Mouse (Mus musculus): Measurements from ENCODE around the gene Rgr. TPM values are rescaled to one million over a fixed set of nuclear protein-coding genes. Genes with fewer than 3 reads are reported as not detected.

Rgr gene
- polyA plus RNA-seq, 1 experiment from 2014 or later: not detected

DNA sequence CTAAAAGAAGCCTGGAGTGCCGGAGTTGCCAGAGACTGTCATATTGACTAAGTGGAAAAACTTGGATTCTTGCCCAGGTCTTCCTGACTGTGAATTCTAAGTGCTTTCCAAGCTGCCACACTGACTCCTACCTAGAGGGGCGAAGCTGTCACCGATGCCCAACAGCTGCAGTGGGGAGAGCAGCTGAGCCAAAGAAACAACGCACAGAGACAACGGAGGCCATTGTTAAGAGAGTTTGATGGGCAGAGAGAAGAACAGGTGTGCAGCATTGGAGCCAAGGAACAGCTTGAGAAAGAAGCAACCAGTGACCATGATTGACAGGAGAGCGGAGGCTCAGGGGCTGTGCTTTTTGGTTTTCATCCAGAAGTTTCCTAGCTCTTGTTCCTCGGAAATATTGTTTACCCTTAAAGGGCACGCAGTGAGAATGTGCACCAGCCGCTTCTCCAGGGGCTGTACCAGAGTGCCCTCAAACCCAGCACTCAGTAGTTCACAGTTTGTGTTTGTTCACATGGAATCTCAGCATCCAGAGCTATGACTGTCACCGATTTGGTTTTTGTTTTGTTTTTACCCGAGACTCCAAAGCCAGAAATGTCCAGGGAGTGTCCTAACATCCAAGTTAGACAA, 16.2 kb downstream of the Rgr start:
- Histone ChIP-seq H3K9me3 (no peaks in the 10 kb centered on the region), H3K27ac (no peak overlapping the region), H3K9ac (replicated peaks) (no peak overlapping the region), H3K4me1 (replicated peaks) (no peaks in the 10 kb centered on the region), H3K36me3 (no peaks in the 10 kb centered on the region), H3K27me3 (no peaks in the 10 kb centered on the region), H3K4me2 (no peak overlapping the region), H3K4me3 (replicated peaks) (no peak overlapping the region)
- no peak for ATAC-seq (ENCODE audit: insufficient number of reproducible peaks, insufficient read depth, low FRiP score, low TSS enrichment, low read depth)
- WGBS: 84% methylated on average over 11 of the region's 11 CpGs

DNA sequence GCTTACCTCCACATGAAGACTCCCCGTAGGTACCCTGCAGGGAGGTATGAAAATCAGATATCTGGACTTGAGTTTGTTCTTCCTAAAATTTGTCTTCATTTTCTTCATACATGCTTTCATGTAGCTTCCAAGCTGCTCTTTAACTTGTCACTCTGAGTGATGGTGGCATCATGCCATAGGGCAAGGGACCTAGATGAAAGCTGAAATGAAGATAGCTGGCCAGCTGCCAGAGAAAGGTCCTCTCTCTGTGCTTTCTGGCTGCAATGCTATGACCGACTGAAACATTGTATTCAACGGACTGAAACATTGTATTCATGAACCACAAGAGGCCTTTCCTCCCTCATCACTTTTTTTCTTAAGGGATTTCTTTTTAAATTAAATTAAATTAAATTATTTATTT, 20.2 kb downstream of the Rgr start:
- ATAC-seq (ENCODE audit: insufficient number of reproducible peaks, insufficient read depth, low FRiP score, low TSS enrichment, low read depth): no peak
- Histone ChIP-seq H3K9me3 (no peaks in the 10 kb centered on the region), H3K27me3 (no peaks in the 10 kb centered on the region), H3K27ac (no peak overlapping the region), H3K9ac (replicated peaks) (no peak overlapping the region), H3K4me2 (no peak overlapping the region), H3K4me3 (replicated peaks) (no peak overlapping the region), H3K4me1 (replicated peaks) (no peaks in the 10 kb centered on the region), H3K36me3 (no peaks in the 10 kb centered on the region)
- WGBS: 89% methylated on average over 3 of the region's 3 CpGs

DNA sequence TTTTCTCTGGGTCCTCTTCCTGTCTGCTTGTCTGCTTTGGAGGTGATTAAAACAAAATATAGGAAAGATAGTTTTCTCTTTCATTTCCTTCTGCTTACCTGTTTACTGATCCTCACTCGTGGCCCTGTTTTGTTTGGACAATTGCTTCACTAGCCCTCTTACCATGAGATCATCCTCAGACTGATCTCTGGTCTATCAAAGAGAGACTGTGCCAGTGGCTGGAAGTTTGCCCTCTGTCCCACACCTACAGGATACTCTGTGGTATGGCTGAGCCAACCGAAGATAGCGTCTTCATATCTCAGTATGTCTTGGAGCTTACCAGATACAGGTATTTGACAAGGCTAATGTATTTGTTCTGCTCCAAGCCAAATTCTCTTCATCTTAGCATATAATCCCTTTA, 20.8 kb downstream of the Rgr start:
- no peak overlapping the region for H3K4me2 ChIP-seq
- no peaks in the 10 kb centered on the region for H3K4me1 ChIP-seq (replicated peaks)
- H3K36me3 ChIP-seq: no peaks in the 10 kb centered on the region
- no peak overlapping the region for H3K4me3 ChIP-seq (replicated peaks)
- H3K9me3 ChIP-seq: no peaks in the 10 kb centered on the region
- no peak for ATAC-seq (ENCODE audit: insufficient number of reproducible peaks, insufficient read depth, low FRiP score, low TSS enrichment, low read depth)
- no peak overlapping the region for H3K27ac ChIP-seq
- no peak overlapping the region for H3K9ac ChIP-seq (replicated peaks)
- H3K27me3 ChIP-seq: no peaks in the 10 kb centered on the region
- 94% methylated on average over 3 of the region's 3 CpGs for WGBS

DNA sequence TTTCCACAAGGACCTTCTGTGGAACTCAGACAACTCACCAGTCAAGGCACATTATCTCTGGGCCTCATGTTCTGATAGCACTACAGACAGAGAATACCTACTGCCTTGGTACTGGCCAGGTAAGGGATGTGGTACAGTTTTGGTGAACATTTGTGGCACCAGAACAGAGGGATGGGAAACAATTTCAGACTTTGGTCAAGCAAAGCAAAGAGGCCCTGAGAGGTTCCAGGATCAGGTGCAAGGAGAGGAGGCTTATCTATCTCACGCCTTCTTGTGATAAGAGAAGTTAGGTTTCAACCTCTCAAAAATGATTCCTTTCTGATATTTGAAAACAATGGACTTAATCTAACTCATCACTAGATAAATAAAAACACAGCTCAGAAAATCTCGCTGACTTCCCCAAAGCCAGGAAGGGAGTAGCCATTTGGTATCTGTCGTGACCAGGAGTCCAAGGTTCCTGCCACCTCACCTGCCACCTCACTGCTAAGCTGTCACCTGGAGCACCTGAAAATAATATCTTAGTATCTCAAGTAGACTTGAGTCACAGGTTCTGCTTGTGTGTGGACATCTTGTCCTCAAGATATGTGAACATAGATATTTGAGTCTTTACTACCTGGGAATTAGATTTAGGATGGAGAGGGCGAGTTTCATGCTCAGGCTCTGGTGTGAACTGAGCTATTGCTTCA, 21.4 kb downstream of the Rgr start:
- 89% methylated on average over 4 of the region's 4 CpGs for WGBS
- H3K27me3 ChIP-seq: no peaks in the 10 kb centered on the region
- no peaks in the 10 kb centered on the region for H3K36me3 ChIP-seq
- H3K4me3 ChIP-seq (replicated peaks): no peak overlapping the region
- H3K9ac ChIP-seq (replicated peaks): no peak overlapping the region
- no peaks in the 10 kb centered on the region for H3K9me3 ChIP-seq
- no peak for ATAC-seq (ENCODE audit: insufficient number of reproducible peaks, insufficient read depth, low FRiP score, low TSS enrichment, low read depth)
- no peaks in the 10 kb centered on the region for H3K4me1 ChIP-seq (replicated peaks)
- no peak overlapping the region for H3K27ac ChIP-seq
- no peak overlapping the region for H3K4me2 ChIP-seq

DNA sequence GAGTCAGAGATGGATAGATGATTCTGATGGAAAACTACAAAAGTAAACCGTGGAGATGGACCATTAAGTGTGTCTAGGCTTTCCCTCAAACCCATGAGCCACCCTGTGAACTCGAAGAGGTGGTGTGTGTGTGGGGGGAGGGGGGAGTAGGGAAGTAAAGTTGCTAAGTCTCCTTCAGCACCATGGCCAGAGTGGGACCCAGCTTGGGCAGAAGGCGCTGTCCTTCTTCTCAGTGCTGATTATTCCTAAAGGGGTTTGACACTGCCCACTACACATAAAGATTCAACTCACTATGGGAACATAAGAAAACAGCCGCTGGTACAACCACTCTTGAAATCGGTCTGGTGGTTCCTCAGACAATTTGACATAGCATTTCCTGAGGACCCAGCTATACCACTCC, 32.9 kb downstream of the Rgr start:
- Histone ChIP-seq H3K27ac (no peak overlapping the region), H3K9ac (replicated peaks) (no peak overlapping the region), H3K4me3 (replicated peaks) (no peak overlapping the region), H3K36me3 (no peaks in the 10 kb centered on the region), H3K9me3 (0 out of 2 replicates have a peak, but pooled peaks cover 4% of the 10 kb centered on the region), H3K4me1 (replicated peaks) (no peaks in the 10 kb centered on the region), H3K4me2 (no peak overlapping the region), H3K27me3 (no peaks in the 10 kb centered on the region)
- 32% methylated on average over 5 of the region's 5 CpGs for WGBS
- ATAC-seq (ENCODE audit: insufficient number of reproducible peaks, insufficient read depth, low FRiP score, low TSS enrichment, low read depth): no peak

DNA sequence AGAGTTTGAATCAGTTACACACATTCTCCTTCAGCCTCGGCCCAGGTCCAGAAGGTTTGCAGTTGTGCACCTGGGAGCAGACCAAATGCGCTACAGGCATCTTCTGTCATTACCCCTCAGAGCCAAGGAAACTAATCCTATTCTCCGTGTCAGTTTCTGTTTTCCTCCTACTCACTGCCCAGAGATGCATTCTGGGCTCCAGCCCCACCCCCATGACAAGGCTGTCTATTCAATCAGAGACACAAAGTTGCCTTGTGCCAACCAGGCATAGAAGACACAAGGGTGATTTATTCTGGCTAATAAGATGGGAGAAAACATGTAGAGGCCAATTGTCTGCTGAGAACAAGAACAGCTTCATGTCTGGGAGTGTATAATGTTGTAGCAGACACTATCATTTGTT, 35.1 kb downstream of the Rgr start:
- Histone ChIP-seq H3K4me1 (replicated peaks) (no peaks in the 10 kb centered on the region), H3K27me3 (no peaks in the 10 kb centered on the region)

DNA sequence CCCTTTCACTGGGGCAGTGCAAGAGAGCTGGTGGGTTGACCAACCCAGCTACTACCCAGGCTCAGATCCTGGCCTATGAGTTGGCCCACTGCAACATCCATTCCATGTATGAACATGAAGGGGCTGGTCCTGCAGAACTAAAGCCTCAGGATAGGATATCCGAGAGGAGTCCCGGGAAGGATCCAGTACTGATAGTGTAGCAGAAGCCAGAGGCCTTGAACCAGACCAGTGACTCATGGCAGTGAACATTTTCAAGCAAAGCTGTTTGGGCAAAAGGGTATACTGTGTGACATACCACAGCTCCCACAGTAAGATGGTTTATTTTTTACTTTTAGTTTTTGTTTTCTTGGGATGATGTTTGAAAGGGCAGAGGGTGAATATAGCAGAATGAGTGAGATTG, 39.1 kb downstream of the Rgr start:
- H3K9me3 ChIP-seq: no peaks in the 10 kb centered on the region
- no peaks in the 10 kb centered on the region for H3K36me3 ChIP-seq
- no peak overlapping the region for H3K4me3 ChIP-seq (replicated peaks)
- H3K27ac ChIP-seq: no peak overlapping the region
- WGBS: 90% methylated on average over 2 of the region's 2 CpGs
- no peak for ATAC-seq (ENCODE audit: insufficient number of reproducible peaks, insufficient read depth, low FRiP score, low TSS enrichment, low read depth)
- no peak overlapping the region for H3K4me2 ChIP-seq
- no peaks in the 10 kb centered on the region for H3K27me3 ChIP-seq
- H3K9ac ChIP-seq (replicated peaks): no peak overlapping the region
- no peaks in the 10 kb centered on the region for H3K4me1 ChIP-seq (replicated peaks)

More for the DNA sequence above, 35.1 kb downstream of the Rgr start:
- Histone ChIP-seq H3K9ac (replicated peaks) (no peak overlapping the region), H3K4me3 (replicated peaks) (no peak overlapping the region), H3K9me3 (0 out of 2 replicates have a peak, but pooled peaks cover 4% of the 10 kb centered on the region), H3K36me3 (no peaks in the 10 kb centered on the region), H3K27ac (no peak overlapping the region), H3K4me2 (no peak overlapping the region)
- WGBS: 59% methylated on average over 3 of the region's 3 CpGs
- no peak for ATAC-seq (ENCODE audit: insufficient number of reproducible peaks, insufficient read depth, low FRiP score, low TSS enrichment, low read depth)

DNA sequence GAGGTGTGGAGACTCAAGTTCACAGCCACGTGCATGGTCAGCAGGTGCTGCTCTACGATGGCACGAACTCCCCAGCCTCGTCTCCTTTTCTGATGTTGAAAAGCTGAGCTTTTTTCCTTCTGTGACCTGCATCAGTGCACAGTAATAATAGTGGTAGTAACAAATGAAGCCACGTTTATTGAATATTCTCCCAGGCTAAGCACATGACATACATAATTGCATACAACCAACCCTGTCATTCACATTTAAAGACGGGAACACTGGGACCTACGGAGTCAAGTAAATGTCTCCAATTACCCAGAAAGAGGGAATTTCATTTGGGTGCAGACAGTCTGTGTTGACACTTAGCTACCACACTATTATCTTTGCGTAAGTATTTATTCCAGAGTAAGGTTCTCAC, 42.3 kb downstream of the Rgr start:
- no peaks in the 10 kb centered on the region for H3K36me3 ChIP-seq
- H3K27ac ChIP-seq: no peak overlapping the region
- no peak overlapping the region for H3K4me3 ChIP-seq (replicated peaks)
- no peaks in the 10 kb centered on the region for H3K9me3 ChIP-seq
- H3K9ac ChIP-seq (replicated peaks): no peak overlapping the region
- no peaks in the 10 kb centered on the region for H3K27me3 ChIP-seq
- no peaks in the 10 kb centered on the region for H3K4me1 ChIP-seq (replicated peaks)
- WGBS: 73% methylated on average over 8 of the region's 8 CpGs
- ATAC-seq (ENCODE audit: insufficient number of reproducible peaks, insufficient read depth, low FRiP score, low TSS enrichment, low read depth): no peak
- no peak overlapping the region for H3K4me2 ChIP-seq

DNA sequence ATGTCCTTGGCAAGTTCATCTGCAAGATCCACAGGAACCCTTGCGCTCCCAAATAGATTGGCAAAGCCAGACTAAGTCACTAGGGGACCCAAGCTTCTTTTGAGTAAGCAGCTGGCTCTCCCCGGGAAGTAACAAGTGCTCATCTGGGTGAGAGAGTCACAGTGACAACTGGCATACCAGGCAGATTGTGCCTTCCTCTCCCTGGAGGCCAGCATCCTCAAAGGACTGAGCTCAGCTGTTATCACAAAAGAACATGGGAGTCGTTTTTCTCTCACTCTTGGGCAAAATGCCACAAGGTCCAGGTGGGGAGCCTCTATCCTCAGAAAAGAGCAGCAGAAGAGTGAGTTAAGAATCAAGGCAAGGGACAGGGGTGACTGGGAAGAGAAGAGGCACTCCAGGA, 42.9 kb downstream of the Rgr start:
- no peaks in the 10 kb centered on the region for H3K27me3 ChIP-seq
- WGBS: 30% methylated on average over 3 of the region's 3 CpGs
- no peak overlapping the region for H3K9ac ChIP-seq (replicated peaks)
- H3K27ac ChIP-seq: no peak overlapping the region
- H3K4me3 ChIP-seq (replicated peaks): no peak overlapping the region
- H3K4me2 ChIP-seq: no peak overlapping the region
- ATAC-seq (ENCODE audit: insufficient number of reproducible peaks, insufficient read depth, low FRiP score, low TSS enrichment, low read depth): no peak
- no peaks in the 10 kb centered on the region for H3K36me3 ChIP-seq
- H3K9me3 ChIP-seq: no peaks in the 10 kb centered on the region
- H3K4me1 ChIP-seq (replicated peaks): no peaks in the 10 kb centered on the region

DNA sequence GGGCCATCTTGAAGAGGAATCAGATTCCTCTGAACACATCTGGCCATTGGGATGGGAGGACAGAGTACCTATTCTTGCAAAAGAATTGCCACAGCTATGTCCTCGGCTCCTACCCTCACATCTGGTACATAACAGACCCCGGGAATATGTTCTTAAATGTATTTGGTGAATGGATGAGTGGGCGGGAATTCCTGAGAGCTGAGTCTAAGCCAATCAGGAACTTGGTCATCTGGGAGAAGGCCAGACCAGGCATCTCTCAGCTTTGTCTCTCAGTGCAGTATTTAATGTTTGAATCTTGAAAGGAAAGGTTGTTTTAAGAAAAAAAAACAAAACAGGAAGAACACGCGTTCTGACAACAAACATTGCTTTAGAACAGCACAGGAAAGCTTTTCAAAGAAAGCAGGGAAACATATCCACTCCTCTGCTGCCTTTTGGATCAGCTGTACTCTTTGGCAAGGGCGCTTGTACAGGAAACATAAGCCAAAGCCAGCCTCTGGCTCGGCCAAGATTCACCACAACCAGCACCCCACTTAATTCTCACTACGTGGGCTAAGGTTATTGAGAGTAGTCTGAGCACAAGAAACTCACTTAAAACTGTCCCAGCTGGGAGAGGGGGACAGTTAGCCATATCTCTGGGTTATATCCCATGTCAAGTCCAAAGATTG, 45.2 kb downstream of the Rgr start:
- 84% methylated on average over 8 of the region's 8 CpGs for WGBS
- H3K36me3 ChIP-seq: no peaks in the 10 kb centered on the region
- no peak overlapping the region for H3K27ac ChIP-seq
- no peak for ATAC-seq (ENCODE audit: insufficient number of reproducible peaks, insufficient read depth, low FRiP score, low TSS enrichment, low read depth)
- no peak overlapping the region for H3K4me3 ChIP-seq (replicated peaks)
- H3K4me2 ChIP-seq: no peak overlapping the region
- no peaks in the 10 kb centered on the region for H3K4me1 ChIP-seq (replicated peaks)
- H3K9me3 ChIP-seq: no peaks in the 10 kb centered on the region
- no peak overlapping the region for H3K9ac ChIP-seq (replicated peaks)
- H3K27me3 ChIP-seq: no peaks in the 10 kb centered on the region

DNA sequence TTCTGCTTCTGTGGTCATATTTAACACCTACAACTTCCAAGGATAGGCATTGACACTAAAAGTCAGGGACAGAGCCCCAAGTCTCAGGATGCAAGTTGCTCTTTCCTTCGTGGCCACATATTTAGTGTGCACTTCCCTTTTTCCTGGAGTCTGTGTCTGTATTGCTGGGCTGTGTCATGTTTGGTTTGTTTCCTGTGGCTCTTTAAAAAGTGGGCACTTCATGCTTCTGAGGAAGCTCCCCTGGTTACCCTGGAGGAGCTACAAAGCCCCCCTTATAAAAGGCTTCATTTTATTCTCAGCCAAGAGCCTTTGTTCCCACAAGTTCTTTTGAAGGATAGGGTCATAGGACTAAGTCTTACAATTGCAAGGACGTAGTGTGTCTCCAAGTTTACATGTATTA, 45.9 kb downstream of the Rgr start:
- ATAC-seq (ENCODE audit: insufficient number of reproducible peaks, insufficient read depth, low FRiP score, low TSS enrichment, low read depth): no peak
- Histone ChIP-seq H3K36me3 (no peaks in the 10 kb centered on the region), H3K27me3 (no peaks in the 10 kb centered on the region), H3K27ac (no peak overlapping the region), H3K4me2 (no peak overlapping the region), H3K4me1 (replicated peaks) (no peaks in the 10 kb centered on the region), H3K9me3 (no peaks in the 10 kb centered on the region), H3K4me3 (replicated peaks) (no peak overlapping the region), H3K9ac (replicated peaks) (no peak overlapping the region)
- WGBS: 71% methylated on average over 2 of the region's 2 CpGs

All from limb, embryonic 12.5 days (tissue).